Mouse (Mus musculus): ENCODE results near the gene Ccs. TPM values are rescaled to one million over a fixed set of nuclear protein-coding genes. Genes with fewer than 3 reads are reported as not detected.

Ccs gene
- polyA plus RNA-seq, 1 experiment, result 64.9 TPM

Other genes starting within 250 kb of the Ccs start
- gene Lrfn4, start 223.7 kb downstream of the Ccs start, polyA plus RNA-seq (2012; ENCODE audit: insufficient read depth, insufficient read length, missing spikeins), result 0.36 TPM in 1 of 2 replicates, not detected in the other
- 14.1 and 17.0 TPM in 2 replicates for gene Rce1, start 213.7 kb downstream of the Ccs start, polyA plus RNA-seq (2012; ENCODE audit: insufficient read depth, insufficient read length, missing spikeins)
- gene Gm960, start 140.7 kb downstream of the Ccs start, polyA plus RNA-seq (2012; ENCODE audit: insufficient read depth, insufficient read length, missing spikeins), result not detected in 2 replicates
- 0.13 TPM in 1 of 2 replicates, not detected in the other for gene Sptbn2, start 128.2 kb downstream of the Ccs start, polyA plus RNA-seq (2012; ENCODE audit: insufficient read depth, insufficient read length, missing spikeins)
- gene Rbm4b, start 82.8 kb downstream of the Ccs start, polyA plus RNA-seq (2012; ENCODE audit: insufficient read depth, insufficient read length, missing spikeins), result 4.7 and 5.8 TPM in 2 replicates
- 7.7 and 13.3 TPM in 2 replicates for gene Rbm4, start 45.4 kb downstream of the Ccs start, polyA plus RNA-seq (2012; ENCODE audit: insufficient read depth, insufficient read length, missing spikeins)
- 12.6 and 14.8 TPM in 2 replicates for gene Gm21992, start 27.7 kb downstream of the Ccs start, polyA plus RNA-seq (2012; ENCODE audit: insufficient read depth, insufficient read length, missing spikeins)
- gene Rbm14, start 27.7 kb downstream of the Ccs start, polyA plus RNA-seq (2012; ENCODE audit: insufficient read depth, insufficient read length, missing spikeins), result 6.9 and 15.0 TPM in 2 replicates
- not detected in 2 replicates for gene Ccdc87, start within 50 bp of the Ccs start, polyA plus RNA-seq (2012; ENCODE audit: insufficient read depth, insufficient read length, missing spikeins)
- gene Ctsf, start 15.8 kb upstream of the Ccs start, polyA plus RNA-seq (2012; ENCODE audit: insufficient read depth, insufficient read length, missing spikeins), result 27.9 and 36.5 TPM in 2 replicates
- gene Actn3, start 38.6 kb upstream of the Ccs start, polyA plus RNA-seq (2012; ENCODE audit: insufficient read depth, insufficient read length, missing spikeins), result 27.2 and 56.0 TPM in 2 replicates
- 5.0 and 7.2 TPM in 2 replicates for gene Zdhhc24, start 39.3 kb upstream of the Ccs start, polyA plus RNA-seq (2012; ENCODE audit: insufficient read depth, insufficient read length, missing spikeins)
- 1.7 and 2.6 TPM in 2 replicates for gene Bbs1, start 67.3 kb upstream of the Ccs start, polyA plus RNA-seq (2012; ENCODE audit: insufficient read depth, insufficient read length, missing spikeins)
- gene Dpp3, start 89.0 kb upstream of the Ccs start, polyA plus RNA-seq (2012; ENCODE audit: insufficient read depth, insufficient read length, missing spikeins), result 12.9 and 16.9 TPM in 2 replicates
- 1.4 and 3.8 TPM in 2 replicates for gene Peli3, start 103.8 kb upstream of the Ccs start, polyA plus RNA-seq (2012; ENCODE audit: insufficient read depth, insufficient read length, missing spikeins)
- gene Mrpl11, start 122.8 kb upstream of the Ccs start, polyA plus RNA-seq (2012; ENCODE audit: insufficient read depth, insufficient read length, missing spikeins), result 167 and 174 TPM in 2 replicates
- not detected in 2 replicates for gene Npas4, start 151.0 kb upstream of the Ccs start, polyA plus RNA-seq (2012; ENCODE audit: insufficient read depth, insufficient read length, missing spikeins)
- 0.71 and 1.9 TPM in 2 replicates for gene Slc29a2, start 184.5 kb upstream of the Ccs start, polyA plus RNA-seq (2012; ENCODE audit: insufficient read depth, insufficient read length, missing spikeins)
- 9.3 and 10.3 TPM in 2 replicates for gene B4gat1, start 199.5 kb upstream of the Ccs start, polyA plus RNA-seq (2012; ENCODE audit: insufficient read depth, insufficient read length, missing spikeins)
- 2.0 and 3.8 TPM in 2 replicates for gene AC124502.3, start 199.6 kb upstream of the Ccs start, polyA plus RNA-seq (2012; ENCODE audit: insufficient read depth, insufficient read length, missing spikeins)
- gene Brms1, start 202.0 kb upstream of the Ccs start, polyA plus RNA-seq (2012; ENCODE audit: insufficient read depth, insufficient read length, missing spikeins), result 9.8 and 15.1 TPM in 2 replicates
- gene Rin1, start 211.1 kb upstream of the Ccs start, polyA plus RNA-seq (2012; ENCODE audit: insufficient read depth, insufficient read length, missing spikeins), result not detected in 2 replicates
- 10.7 and 24.4 TPM in 2 replicates for gene Cd248, start 228.7 kb upstream of the Ccs start, polyA plus RNA-seq (2012; ENCODE audit: insufficient read depth, insufficient read length, missing spikeins)
- not detected in 2 replicates for gene Tmem151a, start 246.2 kb upstream of the Ccs start, polyA plus RNA-seq (2012; ENCODE audit: insufficient read depth, insufficient read length, missing spikeins)
- 82.3 and 91.5 TPM in 2 replicates for gene Yif1a, start 249.2 kb upstream of the Ccs start, polyA plus RNA-seq (2012; ENCODE audit: insufficient read depth, insufficient read length, missing spikeins)